Mouse (Mus musculus) erythroblast, embryonic 14.5 days (primary cell): ENCODE measurements around the gene Tnnc2.

Experiments used
- GATA1 ChIP-seq: IDR thresholded peaks from 2 replicates; pipeline ENCODE4 v1.6.1; 2012; ENCODE audit warnings: low read length, inconsistent platforms, mixed read lengths
- TAL1 ChIP-seq: IDR thresholded peaks from 3 replicates; pipeline ENCODE4 v1.6.1; 2012; ENCODE audit warnings: low read length, inconsistent platforms, mixed read lengths

- no peak for TF ChIP-seq TAL1
- no peak for TF ChIP-seq GATA1
Measured at GRCm38 (mm10) chr2:164731719-164732118, 48.0 kb downstream of the Tnnc2 start.
